Mouse (Mus musculus): ENCODE data around the gene I830077J02Rik. TPM values are rescaled to one million over a fixed set of nuclear protein-coding genes. Genes with fewer than 3 reads are reported as not detected.

Gene I830077J02Rik
- polyA plus RNA-seq, 1 experiment = 72.9 TPM

GRCm38 (mm10) chr3:105958974-105959580, 26.6 kb upstream of the I830077J02Rik start, which contains the start of gene Wdr77:
TSS of gene Wdr77 (plus strand) at chr3:105959369.
- H3K27ac ChIP-seq (ENCODE audit: control insufficient read depth, insufficient read depth, low read depth, low read length, poor library complexity) = peak within 1 kb of the TSS; percentile 91
- H3K4me3 ChIP-seq (replicated peaks; ENCODE audit: control insufficient read depth, low read depth, low read length) = peak within 1 kb of the TSS; percentile 92
- under 1% methylated on average over 52 of the region's 52 CpGs for WGBS
- H3K4me1 ChIP-seq (ENCODE audit: control insufficient read depth, insufficient read depth, low read length) = no peaks in the 10 kb centered on the region
- TF ChIP-seq POLR2A (IDR thresholded peaks at IDR 0.05; ENCODE audit: borderline replicate concordance, control insufficient read depth, low read depth, low read length) = peak; percentile 96
- TF ChIP-seq CTCF (IDR thresholded peaks at IDR 0.05; ENCODE audit: control insufficient read depth, insufficient read depth, low read length) = no peak

GRCm38 (mm10) chr3:105958204-105958603, 25.7 kb upstream of the I830077J02Rik start:
- H3K4me1 ChIP-seq (ENCODE audit: control insufficient read depth, insufficient read depth, low read length) = no peaks in the 10 kb centered on the region
- WGBS = 46% methylated on average over 5 of the region's 5 CpGs
- no peak for TF ChIP-seq POLR2A (IDR thresholded peaks at IDR 0.05; ENCODE audit: borderline replicate concordance, control insufficient read depth, low read depth, low read length)
- no peak for TF ChIP-seq CTCF (IDR thresholded peaks at IDR 0.05; ENCODE audit: control insufficient read depth, insufficient read depth, low read length)
- no peak overlapping the region for H3K27ac ChIP-seq (ENCODE audit: control insufficient read depth, insufficient read depth, low read depth, low read length, poor library complexity)
- H3K4me3 ChIP-seq (replicated peaks; ENCODE audit: control insufficient read depth, low read depth, low read length) = peak overlapping the region; percentile 92

GRCm38 (mm10) chr3:105957235-105957634, 24.8 kb upstream of the I830077J02Rik start:
- Histone ChIP-seq H3K4me1 (ENCODE audit: control insufficient read depth, insufficient read depth, low read length) (no peaks in the 10 kb centered on the region), H3K4me3 (replicated peaks; ENCODE audit: control insufficient read depth, low read depth, low read length) (no peak overlapping the region), H3K27ac (ENCODE audit: control insufficient read depth, insufficient read depth, low read depth, low read length, poor library complexity) (no peak overlapping the region)
- TF ChIP-seq POLR2A (IDR thresholded peaks at IDR 0.05; ENCODE audit: borderline replicate concordance, control insufficient read depth, low read depth, low read length) = no peak
- no peak for TF ChIP-seq CTCF (IDR thresholded peaks at IDR 0.05; ENCODE audit: control insufficient read depth, insufficient read depth, low read length)
- WGBS = 83% methylated on average over 1 of the region's 1 CpGs

- TF ChIP-seq POLR2A (IDR thresholded peaks at IDR 0.05; ENCODE audit: borderline replicate concordance, control insufficient read depth, low read depth, low read length) (no peak), CTCF (IDR thresholded peaks at IDR 0.05; ENCODE audit: control insufficient read depth, insufficient read depth, low read length) (no peak)
- 84% methylated on average over 7 of the region's 7 CpGs for WGBS
- no peak overlapping the region for H3K4me3 ChIP-seq (replicated peaks; ENCODE audit: control insufficient read depth, low read depth, low read length)
- H3K27ac ChIP-seq (ENCODE audit: control insufficient read depth, insufficient read depth, low read depth, low read length, poor library complexity) = no peak overlapping the region
- no peaks in the 10 kb centered on the region for H3K4me1 ChIP-seq (ENCODE audit: control insufficient read depth, insufficient read depth, low read length)
Observed at GRCm38 (mm10) chr3:105951348-105951747, 18.9 kb upstream of the I830077J02Rik start.

GRCm38 (mm10) chr3:105936111-105936510, 3.6 kb upstream of the I830077J02Rik start:
- Histone ChIP-seq H3K27ac (ENCODE audit: control insufficient read depth, insufficient read depth, low read depth, low read length, poor library complexity) (no peak overlapping the region), H3K4me1 (ENCODE audit: control insufficient read depth, insufficient read depth, low read length) (no peaks in the 10 kb centered on the region; the same call in 1 of the 2 replicates), H3K4me3 (replicated peaks; ENCODE audit: control insufficient read depth, low read depth, low read length) (no peak overlapping the region)
- TF ChIP-seq POLR2A (IDR thresholded peaks at IDR 0.05; ENCODE audit: borderline replicate concordance, control insufficient read depth, low read depth, low read length) = no peak
- TF ChIP-seq CTCF (IDR thresholded peaks at IDR 0.05; ENCODE audit: control insufficient read depth, insufficient read depth, low read length) = no peak
- WGBS = 71% methylated on average over 4 of the region's 4 CpGs

- no peaks in the 10 kb centered on the region; the same call in 1 of the 2 replicates for H3K4me1 ChIP-seq (ENCODE audit: control insufficient read depth, insufficient read depth, low read length)
- no peak for TF ChIP-seq POLR2A (IDR thresholded peaks at IDR 0.05; ENCODE audit: borderline replicate concordance, control insufficient read depth, low read depth, low read length)
- no peak for TF ChIP-seq CTCF (IDR thresholded peaks at IDR 0.05; ENCODE audit: control insufficient read depth, insufficient read depth, low read length)
- H3K4me3 ChIP-seq (replicated peaks; ENCODE audit: control insufficient read depth, low read depth, low read length) = no peak overlapping the region
- H3K27ac ChIP-seq (ENCODE audit: control insufficient read depth, insufficient read depth, low read depth, low read length, poor library complexity) = no peak overlapping the region
- 86% methylated on average over 5 of the region's 5 CpGs for WGBS
Observed at GRCm38 (mm10) chr3:105935033-105935432, 2.6 kb upstream of the I830077J02Rik start.

GRCm38 (mm10) chr3:105933926-105934325, 1.5 kb upstream of the I830077J02Rik start:
- WGBS = 82% methylated on average over 6 of the region's 6 CpGs

GRCm38 (mm10) chr3:105931095-105931494, 1.4 kb downstream of the I830077J02Rik start:
- WGBS = 17% methylated on average over 2 of the region's 2 CpGs
- no peak overlapping the region for H3K27ac ChIP-seq (ENCODE audit: control insufficient read depth, insufficient read depth, low read depth, low read length, poor library complexity)
- H3K4me3 ChIP-seq (replicated peaks; ENCODE audit: control insufficient read depth, low read depth, low read length) = no peak overlapping the region

More at GRCm38 (mm10) chr3:105933926-105934325, 1.5 kb upstream of the I830077J02Rik start:
- H3K4me3 ChIP-seq (replicated peaks; ENCODE audit: control insufficient read depth, low read depth, low read length) = no peak overlapping the region
- no peak for TF ChIP-seq CTCF (IDR thresholded peaks at IDR 0.05; ENCODE audit: control insufficient read depth, insufficient read depth, low read length)
- no peak for TF ChIP-seq POLR2A (IDR thresholded peaks at IDR 0.05; ENCODE audit: borderline replicate concordance, control insufficient read depth, low read depth, low read length)
- H3K27ac ChIP-seq (ENCODE audit: control insufficient read depth, insufficient read depth, low read depth, low read length, poor library complexity) = no peak overlapping the region
- H3K4me1 ChIP-seq (ENCODE audit: control insufficient read depth, insufficient read depth, low read length) = no peaks in the 10 kb centered on the region; the same call in 1 of the 2 replicates

More at GRCm38 (mm10) chr3:105931095-105931494, 1.4 kb downstream of the I830077J02Rik start:
- no peaks in the 10 kb centered on the region; the same call in none of the 2 replicates for H3K4me1 ChIP-seq (ENCODE audit: control insufficient read depth, insufficient read depth, low read length)
- no peak for TF ChIP-seq POLR2A (IDR thresholded peaks at IDR 0.05; ENCODE audit: borderline replicate concordance, control insufficient read depth, low read depth, low read length)
- no peak for TF ChIP-seq CTCF (IDR thresholded peaks at IDR 0.05; ENCODE audit: control insufficient read depth, insufficient read depth, low read length)
